Mouse (Mus musculus): ENCODE results near the gene Ppp1r15b. TPM values are rescaled to one million over a fixed set of nuclear protein-coding genes. Genes with fewer than 3 reads are reported as not detected.
A peak's percentile ranks its signal among the peaks of the same experiment; 100 is the strongest.

The Ppp1r15b gene
- total RNA-seq (2021) = 10 to 100 TPM; 43.6 to 44.1 TPM

- intact Hi-C loops (cut with DNase I) = loop anchor here (5.0 kb wide), 1 partner anchor 89 kb away; no protein-coding TSS in a partner anchor
These were observed at the start of gene Ppp1r15b for GRCm38 (mm10) chr1:133130638-133131560. Gene Ppp1r15b (plus strand): TSS chr1:133131143.

GRCm38 (mm10) chr1:133083003-133083546, 47.9 kb upstream of the Ppp1r15b start:
- DNase-seq (ENCODE audit: extremely low spot score in 1 of 2, low spot score in 2 of 2) = no peak
- intact Hi-C loops (cut with DNase I) = no loop called here

More at GRCm38 (mm10) chr1:133130638-133131560, at the start of gene Ppp1r15b:
- peak; percentile 99 to 100 for DNase-seq (ENCODE audit: extremely low spot score in 1 of 2, low spot score in 2 of 2)

- no peak for DNase-seq (ENCODE audit: extremely low spot score in 1 of 2, low spot score in 2 of 2)
- intact Hi-C loops (cut with DNase I) = no loop called here
These were observed 46.9 kb upstream of the Ppp1r15b start for GRCm38 (mm10) chr1:133083942-133084625.

GRCm38 (mm10) chr1:133084708-133085416, 46.1 kb upstream of the Ppp1r15b start:
- DNase-seq (ENCODE audit: extremely low spot score in 1 of 2, low spot score in 2 of 2) = no peak
- intact Hi-C loops (cut with DNase I) = loop anchor here (5.0 kb wide), 1 partner anchor 38 kb away; the partner anchor contains the start of gene Pik3c2b

- DNase-seq (ENCODE audit: extremely low spot score in 1 of 2, low spot score in 2 of 2) = no peak
- intact Hi-C loops (cut with DNase I) = loop anchor here (5.0 kb wide), 1 partner anchor 38 kb away; the partner anchor contains the start of gene Pik3c2b
These were observed 45.6 kb upstream of the Ppp1r15b start for GRCm38 (mm10) chr1:133085417-133085742.

GRCm38 (mm10) chr1:133086804-133087203, 44.1 kb upstream of the Ppp1r15b start:
- DNase-seq (ENCODE audit: extremely low spot score in 1 of 2, low spot score in 2 of 2) = no peak
- intact Hi-C loops (cut with DNase I) = loop anchor here (5.0 kb wide), 1 partner anchor 40 kb away; the partner anchor contains the start of gene Pik3c2b

- peak; percentile 38 to 61 for DNase-seq (ENCODE audit: extremely low spot score in 1 of 2, low spot score in 2 of 2)
- intact Hi-C loops (cut with DNase I) = loop anchor here (5.0 kb wide), 1 partner anchor 40 kb away; the partner anchor contains the start of gene Pik3c2b
These were observed 43.6 kb upstream of the Ppp1r15b start for GRCm38 (mm10) chr1:133087206-133087905.

- no peak for DNase-seq (ENCODE audit: extremely low spot score in 1 of 2, low spot score in 2 of 2)
- intact Hi-C loops (cut with DNase I) = loop anchor here (5.0 kb wide), 1 partner anchor 41 kb away; the partner anchor contains the start of gene Pik3c2b
These were observed 42.7 kb upstream of the Ppp1r15b start for GRCm38 (mm10) chr1:133088196-133088595.

- intact Hi-C loops (cut with DNase I) = loop anchor here (5.0 kb wide), 1 partner anchor 42 kb away; the partner anchor contains the start of gene Pik3c2b
- DNase-seq (ENCODE audit: extremely low spot score in 1 of 2, low spot score in 2 of 2) = no peak
These were observed 41.5 kb upstream of the Ppp1r15b start for GRCm38 (mm10) chr1:133089415-133089814.

GRCm38 (mm10) chr1:133090641-133091040, 40.3 kb upstream of the Ppp1r15b start:
- no peak for DNase-seq (ENCODE audit: extremely low spot score in 1 of 2, low spot score in 2 of 2)
- intact Hi-C loops (cut with DNase I) = no loop called here

- intact Hi-C loops (cut with DNase I) = no loop called here
- DNase-seq (ENCODE audit: extremely low spot score in 1 of 2, low spot score in 2 of 2) = no peak
These were observed 39.5 kb upstream of the Ppp1r15b start for GRCm38 (mm10) chr1:133091483-133091882.

GRCm38 (mm10) chr1:133093719-133094118, 37.2 kb upstream of the Ppp1r15b start:
- no peak for DNase-seq (ENCODE audit: extremely low spot score in 1 of 2, low spot score in 2 of 2)
- intact Hi-C loops (cut with DNase I) = no loop called here

- intact Hi-C loops (cut with DNase I) = no loop called here
- DNase-seq (ENCODE audit: extremely low spot score in 1 of 2, low spot score in 2 of 2) = peak; percentile 69 to 76
These were observed 29.8 kb upstream of the Ppp1r15b start for GRCm38 (mm10) chr1:133100980-133101798.

- intact Hi-C loops (cut with DNase I) = no loop called here
- DNase-seq (ENCODE audit: extremely low spot score in 1 of 2, low spot score in 2 of 2) = no peak
These were observed 28.8 kb upstream of the Ppp1r15b start for GRCm38 (mm10) chr1:133102108-133102507.

- DNase-seq (ENCODE audit: extremely low spot score in 1 of 2, low spot score in 2 of 2) = no peak
- intact Hi-C loops (cut with DNase I) = no loop called here
These were observed 27.6 kb upstream of the Ppp1r15b start for GRCm38 (mm10) chr1:133103315-133103714.

- DNase-seq (ENCODE audit: extremely low spot score in 1 of 2, low spot score in 2 of 2) = no peak
- intact Hi-C loops (cut with DNase I) = no loop called here
These were observed 27.1 kb upstream of the Ppp1r15b start for GRCm38 (mm10) chr1:133103871-133104270.

GRCm38 (mm10) chr1:133116108-133116507, 14.8 kb upstream of the Ppp1r15b start:
- intact Hi-C loops (cut with DNase I) = no loop called here
- DNase-seq (ENCODE audit: extremely low spot score in 1 of 2, low spot score in 2 of 2) = no peak

All from left cerebral cortex, postnatal 10 days (tissue).